Mouse (Mus musculus) heart, embryonic 16.5 days (tissue): ENCODE results near the gene Borcs5. TPM values are rescaled to one million over a fixed set of nuclear protein-coding genes. Genes with fewer than 3 reads are reported as not detected.
"Not testable (repeated sequence)": the region's sequence is repeated elsewhere in the genome, so short reads cannot be mapped to it uniquely, and the experiment has no call there.

ENCODE experiments used
- ATAC-seq: fragments of 200-750 bp; cut with Nextera tagmentation; replicated peaks from 2 replicates; pipeline ENCODE4 v1.8.0; 2017; ENCODE audit warnings: moderate number of reproducible peaks; ENCODE audit not compliant: insufficient read depth, low FRiP score; ENCODE audit errors: extremely low read depth
- H3K27ac ChIP-seq: fragments of 300-500 bp; sonication (generic); 2 replicates; pipeline ENCODE4 v1.5.1; 2014; ENCODE audit warnings: mild to moderate bottlenecking, low read length, control low read depth, moderate library complexity
- H3K27me3 ChIP-seq: fragments of 300-500 bp; sonication (generic); 2 replicates; pipeline ENCODE4 v1.6.1; 2014; ENCODE audit warnings: low read length, mixed read lengths; ENCODE audit not compliant: control insufficient read depth, insufficient read depth
- H3K36me3 ChIP-seq: fragments of 300-500 bp; sonication (generic); 2 replicates; pipeline ENCODE4 v1.6.1; 2014; ENCODE audit not compliant: control insufficient read depth, insufficient read depth
- H3K4me1 ChIP-seq: fragments of 300-500 bp; sonication (generic); 2 replicates; pipeline ENCODE4 v1.6.1; 2014; ENCODE audit warnings: low read length, mixed read lengths; ENCODE audit not compliant: control insufficient read depth, insufficient read depth
- H3K4me2 ChIP-seq: fragments of 300-500 bp; sonication (generic); 2 replicates; pipeline ENCODE4 v1.6.1; 2014; ENCODE audit warnings: low read depth, mild to moderate bottlenecking, control low read depth, low read length
- H3K4me3 ChIP-seq: fragments of 300-500 bp; sonication (generic); 2 replicates; pipeline ENCODE4 v1.5.1; 2014; ENCODE audit warnings: mild to moderate bottlenecking, control low read depth, low read length
- H3K9ac ChIP-seq: fragments of 300-500 bp; sonication (generic); 2 replicates; pipeline ENCODE4 v1.6.1; 2014; ENCODE audit warnings: low read length, control low read depth
- H3K9me3 ChIP-seq: fragments of 300-500 bp; sonication (generic); replicated peaks from 2 replicates; pipeline ENCODE4 v1.6.1; 2016; ENCODE audit warnings: low read length; ENCODE audit not compliant: control insufficient read depth
- WGBS: fragments of 180-500 bp; shearing (Covaris S2); extraction: QIAGEN DNeasy Blood & Tissue Kit; methylation state at CpG from one replicate; pipeline ENCODE4 v1.1.7; 2014; 5-methylcytosine and 5-hydroxymethylcytosine counted together
- polyA plus RNA-seq: library from polyadenylated mRNA; unstranded; fragments of >200 nt; fragmentation: Nextera tagmentation; extraction: Ambion mirVana; gene quantifications from 2 replicates; pipeline ENCODE4 v1.2.1, GENCODE M21; 2015

The Borcs5 gene
- polyA plus RNA-seq, 1 experiment from 2014 or later, result 17.5 TPM

DNA sequence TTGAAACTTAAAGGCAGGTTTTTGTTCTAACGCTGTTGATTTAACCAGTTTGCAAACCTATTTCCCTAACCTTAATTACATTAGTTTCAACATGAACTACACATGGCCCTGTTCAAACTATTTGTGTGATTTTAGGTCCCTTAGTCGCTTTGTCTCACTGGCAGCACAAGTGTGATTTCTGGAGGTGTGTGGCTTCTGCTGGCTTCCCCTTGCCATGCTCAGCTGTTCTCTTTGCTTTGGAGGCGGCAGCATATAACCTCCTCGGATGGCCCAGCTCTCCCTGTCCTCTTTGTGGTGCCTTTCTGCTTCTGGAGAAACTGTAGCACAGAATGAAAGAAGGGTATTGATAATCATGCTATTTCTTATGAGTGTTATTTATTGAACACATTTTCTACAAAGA is 38.2 kb downstream of the Borcs5 start:
- no peak overlapping the region for H3K4me3 ChIP-seq
- 83% methylated on average over 4 of the region's 4 CpGs for WGBS
- ATAC-seq, result no peak
- no peaks in the 10 kb centered on the region for H3K4me1 ChIP-seq
- H3K9ac ChIP-seq, result no peak overlapping the region
- no peak overlapping the region for H3K27ac ChIP-seq
- no peak overlapping the region for H3K4me2 ChIP-seq
- no peaks in the 10 kb centered on the region for H3K27me3 ChIP-seq
- no peaks in the 10 kb centered on the region for H3K9me3 ChIP-seq
- no peaks in the 10 kb centered on the region for H3K36me3 ChIP-seq

- H3K4me1 ChIP-seq, result no peaks in the 10 kb centered on the region
Observed at GRCm38 (mm10) chr6:134678037-134678436, 38.7 kb downstream of the Borcs5 start.

DNA sequence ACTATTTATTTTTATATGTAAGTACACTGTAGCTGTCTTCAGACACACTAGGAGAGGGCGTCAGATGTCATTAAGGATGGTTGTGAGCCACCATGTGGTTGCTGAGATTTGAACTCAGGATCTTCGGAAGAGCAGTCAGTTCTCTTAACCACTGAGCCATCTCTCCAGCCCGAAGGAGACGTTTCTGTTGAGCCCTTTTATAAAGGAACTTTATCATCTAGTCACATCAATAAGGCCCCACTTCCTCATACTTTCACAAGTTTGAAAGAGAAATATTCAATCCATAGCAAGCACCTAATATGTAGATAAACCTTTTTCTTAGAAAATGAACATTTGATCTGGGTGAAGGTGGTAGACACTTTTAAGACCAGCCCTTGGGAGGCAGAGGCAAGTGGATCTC is 40.0 kb downstream of the Borcs5 start:
- not testable (repeated sequence) for H3K4me2 ChIP-seq, ATAC-seq, H3K27ac ChIP-seq, H3K4me1 ChIP-seq, H3K27me3 ChIP-seq, H3K9me3 ChIP-seq, H3K36me3 ChIP-seq, H3K9ac ChIP-seq, H3K4me3 ChIP-seq
- WGBS, result 84% methylated on average over 4 of the region's 4 CpGs

More at GRCm38 (mm10) chr6:134678037-134678436, 38.7 kb downstream of the Borcs5 start:
- Histone ChIP-seq H3K36me3 (no peaks in the 10 kb centered on the region), H3K4me3 (no peak overlapping the region), H3K27me3 (no peaks in the 10 kb centered on the region), H3K9me3 (no peaks in the 10 kb centered on the region), H3K27ac (no peak overlapping the region), H3K4me2 (no peak overlapping the region), H3K9ac (no peak overlapping the region)
- 62% methylated on average over 3 of the region's 3 CpGs for WGBS
- no peak for ATAC-seq

GRCm38 (mm10) chr6:134684354-134684915 is 45.1 kb downstream of the Borcs5 start:
- Histone ChIP-seq H3K36me3 (0 out of 2 replicates have a peak, but pooled peaks cover 2% of the 10 kb centered on the region), H3K27ac (no peak overlapping the region), H3K9me3 (no peaks in the 10 kb centered on the region), H3K27me3 (no peaks in the 10 kb centered on the region), H3K4me1 (no peaks in the 10 kb centered on the region), H3K9ac (no peak overlapping the region), H3K4me3 (no peak overlapping the region), H3K4me2 (no peak overlapping the region)
- ATAC-seq, result no peak
- WGBS, result 65% methylated on average over 6 of the region's 6 CpGs

DNA sequence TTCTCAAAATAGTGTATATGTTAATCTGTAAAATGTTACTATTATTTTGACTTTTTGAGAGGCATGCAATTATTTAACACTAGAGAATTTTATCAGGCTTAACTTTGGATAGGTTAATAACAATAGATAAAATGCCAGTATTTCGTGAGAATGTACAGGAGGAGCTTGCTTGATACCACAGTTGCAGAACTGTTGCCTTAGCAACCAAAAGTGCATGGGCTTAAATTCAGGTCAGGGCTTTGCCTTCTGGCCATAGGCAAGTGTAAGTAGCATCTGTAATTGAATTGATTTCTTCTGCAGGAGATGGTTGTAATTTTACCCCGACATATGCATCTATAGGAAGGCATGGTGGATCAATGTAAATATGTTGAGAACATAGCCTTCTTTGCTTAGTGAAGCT is 45.7 kb downstream of the Borcs5 start:
- H3K27ac ChIP-seq, result no peak overlapping the region
- WGBS, result 65% methylated on average over 2 of the region's 2 CpGs
- no peak overlapping the region for H3K4me3 ChIP-seq
- H3K9me3 ChIP-seq, result no peaks in the 10 kb centered on the region
- no peaks in the 10 kb centered on the region for H3K27me3 ChIP-seq
- H3K4me2 ChIP-seq, result no peak overlapping the region
- 0 out of 2 replicates have a peak, but pooled peaks cover 2% of the 10 kb centered on the region for H3K36me3 ChIP-seq
- ATAC-seq, result no peak
- no peak overlapping the region; the same call in 1 of the 2 replicates for H3K9ac ChIP-seq
- no peaks in the 10 kb centered on the region for H3K4me1 ChIP-seq

DNA sequence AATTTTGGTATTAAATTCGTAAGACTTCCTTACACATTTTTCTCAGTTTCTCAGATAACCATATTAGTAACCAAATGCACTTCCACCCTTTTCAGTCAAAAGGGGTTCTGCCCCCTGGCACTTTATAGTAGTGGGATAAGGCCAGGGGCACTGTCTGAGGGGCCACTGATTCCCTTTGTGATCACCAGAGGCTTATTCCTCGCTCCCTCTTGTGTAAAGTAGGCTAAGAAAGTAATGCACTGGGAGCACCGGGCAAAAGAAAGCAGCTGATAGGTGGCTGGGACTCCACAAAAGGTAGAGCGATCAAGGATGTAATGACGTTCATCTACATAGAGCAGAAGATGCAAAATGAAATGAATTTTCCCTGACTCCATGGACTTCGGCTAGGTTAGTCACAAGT is 46.2 kb downstream of the Borcs5 start:
- Histone ChIP-seq H3K27ac (no peak overlapping the region), H3K9ac (no peak overlapping the region), H3K27me3 (no peaks in the 10 kb centered on the region), H3K4me2 (no peak overlapping the region), H3K4me1 (no peaks in the 10 kb centered on the region), H3K4me3 (no peak overlapping the region), H3K9me3 (no peaks in the 10 kb centered on the region), H3K36me3 (0 out of 2 replicates have a peak, but pooled peaks cover 2% of the 10 kb centered on the region)
- 88% methylated on average over 6 of the region's 6 CpGs for WGBS
- no peak for ATAC-seq

GRCm38 (mm10) chr6:134694498-134694897 is 55.2 kb downstream of the Borcs5 start:
- Histone ChIP-seq H3K27ac (no peak overlapping the region), H3K9ac (no peak overlapping the region), H3K27me3 (no peaks in the 10 kb centered on the region), H3K4me1 (peaks cover 8% of the 10 kb centered on the region; the same call in 1 of the 2 replicates), H3K4me2 (no peak overlapping the region), H3K9me3 (no peaks in the 10 kb centered on the region), H3K36me3 (no peaks in the 10 kb centered on the region), H3K4me3 (no peak overlapping the region)
- ATAC-seq, result no peak
- 75% methylated on average over 6 of the region's 6 CpGs for WGBS

GRCm38 (mm10) chr6:134694988-134695387 is 55.7 kb downstream of the Borcs5 start:
- 98% methylated on average over 3 of the region's 3 CpGs for WGBS
- no peaks in the 10 kb centered on the region for H3K9me3 ChIP-seq

GRCm38 (mm10) chr6:134695625-134696024 is 56.3 kb downstream of the Borcs5 start:
- ATAC-seq, result no peak
- H3K27me3 ChIP-seq, result no peaks in the 10 kb centered on the region
- 75% methylated on average over 3 of the region's 3 CpGs for WGBS

More at GRCm38 (mm10) chr6:134694988-134695387, 55.7 kb downstream of the Borcs5 start:
- ATAC-seq, result no peak
- Histone ChIP-seq H3K27me3 (no peaks in the 10 kb centered on the region), H3K27ac (no peak overlapping the region), H3K4me3 (no peak overlapping the region), H3K4me2 (no peak overlapping the region), H3K36me3 (no peaks in the 10 kb centered on the region), H3K9ac (no peak overlapping the region), H3K4me1 (peaks cover 8% of the 10 kb centered on the region; the same call in 1 of the 2 replicates)

More at GRCm38 (mm10) chr6:134695625-134696024, 56.3 kb downstream of the Borcs5 start:
- Histone ChIP-seq H3K4me3 (no peak overlapping the region), H3K27ac (peak overlapping the region; percentile 31; the same call in 1 of the 2 replicates), H3K36me3 (no peaks in the 10 kb centered on the region), H3K4me1 (peaks cover 8% of the 10 kb centered on the region; the same call in 1 of the 2 replicates), H3K9ac (no peak overlapping the region), H3K4me2 (no peak overlapping the region), H3K9me3 (no peaks in the 10 kb centered on the region)
